Mouse (Mus musculus) kidney, adult 18-20 months (tissue): Measurements from ENCODE around the gene Galnt2.

ENCODE experiments used
- DNase-seq: peaks from one replicate; pipeline ENCODE4 v3.0.0; 2021

The Galnt2 gene

DNA sequence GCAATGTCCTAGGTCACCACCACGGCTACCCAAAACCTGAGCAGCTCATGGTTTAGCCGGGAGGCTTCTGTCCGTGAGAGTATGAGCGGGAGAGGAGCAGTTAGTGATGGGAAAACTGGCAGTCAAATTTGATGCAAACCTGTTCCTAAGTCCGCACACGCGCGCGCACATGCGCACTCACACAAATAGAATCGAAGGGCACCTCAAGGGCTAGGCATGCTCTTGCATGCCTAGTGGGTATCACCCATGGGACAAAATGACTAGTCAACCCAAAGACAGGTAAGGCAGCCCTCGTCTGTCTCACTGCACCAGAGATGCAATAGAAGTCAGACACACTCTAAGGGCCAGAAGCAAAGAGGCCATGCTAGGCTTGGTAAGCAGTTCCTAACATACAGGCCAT is 145.2 kb downstream of the Galnt2 start:
- DNase-seq, result no peak

DNA sequence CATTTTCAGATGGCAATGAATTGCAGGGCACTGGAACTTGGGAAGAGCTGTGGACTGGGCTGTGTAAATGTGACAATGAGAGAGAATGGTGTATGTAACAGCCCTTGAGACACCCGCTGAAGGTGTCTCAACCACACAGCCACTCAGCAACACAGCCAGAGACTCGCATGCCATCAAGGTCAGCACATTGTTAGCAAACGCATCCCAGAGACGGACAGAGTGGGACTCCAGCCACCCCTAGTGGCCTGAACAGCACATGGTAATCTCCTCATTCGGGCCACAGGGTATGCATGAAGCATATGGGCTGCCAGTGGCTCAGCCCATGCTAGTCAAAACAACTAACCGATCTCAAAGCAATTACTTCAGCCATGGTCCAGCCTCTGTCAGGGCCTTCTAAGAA is 148.1 kb downstream of the Galnt2 start:
- no peak for DNase-seq

DNA sequence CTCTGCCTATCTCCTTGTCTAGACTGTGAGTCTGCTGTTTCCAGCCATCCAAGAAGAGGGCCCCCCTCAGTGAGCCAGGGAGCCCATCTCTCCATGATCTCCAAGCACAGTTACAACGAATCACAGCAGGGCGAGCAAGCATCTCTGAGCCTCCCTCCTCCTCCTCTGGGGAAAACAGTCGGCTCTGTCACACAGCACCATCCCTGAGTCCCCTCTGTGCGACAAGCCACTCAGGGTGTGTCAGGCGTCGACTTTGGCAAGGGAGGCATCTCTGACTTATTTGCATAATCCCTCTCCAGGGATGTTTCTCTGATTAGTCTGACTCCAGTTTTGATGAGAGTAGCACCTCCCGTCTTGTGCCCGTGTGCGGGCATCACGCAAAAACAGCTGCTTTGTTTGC is 151.0 kb downstream of the Galnt2 start:
- DNase-seq, result no peak

DNA sequence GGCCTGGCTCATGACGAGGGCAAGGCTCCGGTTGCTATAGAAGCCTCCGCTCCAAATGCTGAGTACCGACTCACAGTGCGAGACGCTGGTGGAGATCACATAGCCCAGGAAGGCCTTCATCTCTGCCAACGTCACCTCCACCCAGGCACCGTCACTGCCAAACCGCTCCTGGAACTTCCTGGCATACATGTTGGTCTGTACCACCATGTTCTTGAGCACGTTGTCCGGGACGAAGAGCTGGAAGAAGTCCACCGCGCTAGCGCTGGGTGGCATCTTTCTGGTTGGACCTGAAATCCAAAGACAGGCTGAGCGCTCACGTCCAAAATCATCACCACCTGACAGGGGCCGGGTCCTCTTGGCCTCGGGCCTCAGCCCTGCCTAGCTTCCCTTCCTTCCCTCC is 153.1 kb downstream of the Galnt2 start:
- DNase-seq, result no peak

DNA sequence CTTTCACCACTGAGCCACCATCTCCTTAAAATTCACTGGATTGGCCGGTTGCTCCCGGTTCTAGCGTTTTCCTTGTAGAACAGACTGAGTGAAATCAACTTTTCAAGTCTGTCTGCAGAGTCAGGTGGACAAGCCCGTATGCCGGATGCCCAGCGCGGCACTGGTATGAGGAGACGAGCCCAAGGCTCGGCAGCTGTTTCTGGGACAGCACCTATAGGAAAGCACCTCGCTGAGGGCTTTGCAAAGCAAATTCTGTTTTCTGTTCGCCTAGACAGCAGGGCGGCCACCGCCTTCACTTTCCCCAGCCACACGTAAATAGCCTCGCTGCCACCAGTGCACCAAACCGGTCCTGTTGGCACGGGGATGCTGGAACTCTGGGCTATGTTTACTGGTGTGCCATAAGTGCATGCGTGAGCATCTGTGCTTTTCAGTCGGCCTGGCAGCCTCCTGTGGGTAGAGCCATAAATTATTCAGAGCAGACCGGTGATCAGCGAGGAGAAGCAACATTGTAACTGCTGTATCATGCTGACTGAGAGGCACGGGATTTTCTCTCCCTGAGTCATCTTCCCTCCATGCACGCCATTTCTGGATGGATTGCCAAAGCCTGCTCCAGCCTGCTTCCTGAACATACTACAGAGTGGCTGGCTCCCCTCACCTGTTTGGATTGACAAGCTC is 155.2 kb downstream of the Galnt2 start:
- no peak for DNase-seq

DNA sequence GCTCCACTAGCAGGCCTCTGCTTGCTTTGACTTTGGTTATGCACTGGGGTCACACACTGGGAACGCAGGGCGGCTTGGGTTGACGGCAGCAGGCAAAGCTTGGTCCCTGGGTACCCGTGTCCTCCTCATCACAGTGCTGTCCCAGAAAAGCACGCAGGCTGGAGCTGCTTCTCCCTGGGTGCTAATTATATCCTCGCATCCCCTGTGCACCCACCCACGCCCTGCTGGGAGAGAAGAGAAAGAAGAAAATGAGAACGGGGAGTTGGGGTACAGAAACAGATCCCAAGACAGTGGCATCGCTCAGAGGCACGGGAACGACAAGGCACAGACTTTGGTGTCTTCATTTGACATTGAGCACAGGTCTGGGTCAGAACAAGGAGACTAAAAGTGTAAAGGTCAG is 158.3 kb downstream of the Galnt2 start:
- DNase-seq, result no peak

DNA sequence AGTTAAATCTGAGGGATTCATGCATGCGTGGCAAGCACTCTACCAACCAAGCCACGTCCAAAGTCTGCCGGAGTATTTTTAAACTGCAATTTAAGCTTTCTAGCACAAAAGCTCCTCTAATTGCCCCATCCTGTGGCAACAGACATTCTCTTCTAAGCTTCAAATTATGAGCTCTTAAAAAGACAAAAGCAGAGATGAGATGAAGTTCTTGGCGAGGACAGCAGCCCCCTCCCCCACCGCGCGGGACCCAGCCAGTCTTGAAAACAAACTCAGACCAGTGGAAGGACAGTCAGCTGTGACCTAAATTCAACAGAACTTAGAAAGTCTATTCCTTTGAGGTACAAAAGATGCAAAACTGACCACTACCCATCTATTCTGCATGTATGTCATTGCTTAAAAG is 160.0 kb downstream of the Galnt2 start:
- no peak for DNase-seq

DNA sequence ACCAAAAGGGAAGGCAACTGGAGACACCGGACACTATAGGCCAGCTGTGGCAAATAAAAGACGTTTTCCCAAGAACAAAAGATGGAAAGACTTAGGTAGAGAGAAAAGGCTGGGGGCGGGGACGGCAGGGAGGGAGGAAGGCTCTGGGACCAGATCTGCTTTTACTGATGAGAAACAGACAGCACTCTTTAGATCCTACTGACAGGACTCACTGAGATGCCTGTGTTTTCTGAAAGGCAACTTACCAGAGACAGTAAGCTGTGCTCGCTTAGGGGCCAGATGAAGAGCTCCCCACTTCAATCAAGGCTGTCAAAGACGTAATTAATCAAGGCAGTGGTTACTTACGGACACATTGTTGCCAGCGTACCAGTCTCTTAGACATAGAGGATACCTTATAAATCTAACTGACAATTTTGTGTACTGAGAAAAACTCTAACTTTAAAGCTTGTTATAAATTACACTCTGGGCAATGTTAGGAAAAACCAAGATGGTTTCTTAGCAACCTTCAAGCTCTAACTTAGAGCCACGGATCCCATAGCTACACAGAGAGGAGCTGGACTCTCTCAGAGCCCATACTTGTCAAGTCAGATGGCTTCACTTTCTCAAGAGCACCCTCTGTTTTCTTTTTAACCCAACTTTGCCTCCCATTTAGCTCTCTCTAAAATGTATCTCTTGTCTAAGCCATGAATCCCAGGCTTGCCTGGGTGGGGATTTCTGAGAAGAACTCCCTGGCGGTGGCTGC is 161.3 kb downstream of the Galnt2 start:
- DNase-seq, result no peak

DNA sequence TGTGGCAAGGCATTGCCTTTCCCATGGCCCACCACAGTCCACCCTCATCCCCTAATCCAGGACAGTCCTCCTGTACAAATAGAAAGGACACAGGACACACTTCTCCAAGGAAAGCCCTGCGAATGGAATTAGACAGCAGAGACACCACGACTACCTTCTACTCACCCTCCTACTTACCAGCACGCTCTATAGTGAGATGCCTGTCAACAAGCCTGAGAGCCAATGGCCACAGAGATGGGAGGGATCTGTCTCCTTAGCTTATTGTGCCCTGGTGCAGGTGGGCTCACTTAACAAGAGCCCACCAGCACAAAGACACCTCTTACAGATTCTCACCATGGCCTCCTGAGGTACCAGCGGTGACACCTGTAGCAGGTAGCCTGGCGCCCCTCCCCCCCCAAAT is 161.8 kb downstream of the Galnt2 start:
- DNase-seq, result no peak

DNA sequence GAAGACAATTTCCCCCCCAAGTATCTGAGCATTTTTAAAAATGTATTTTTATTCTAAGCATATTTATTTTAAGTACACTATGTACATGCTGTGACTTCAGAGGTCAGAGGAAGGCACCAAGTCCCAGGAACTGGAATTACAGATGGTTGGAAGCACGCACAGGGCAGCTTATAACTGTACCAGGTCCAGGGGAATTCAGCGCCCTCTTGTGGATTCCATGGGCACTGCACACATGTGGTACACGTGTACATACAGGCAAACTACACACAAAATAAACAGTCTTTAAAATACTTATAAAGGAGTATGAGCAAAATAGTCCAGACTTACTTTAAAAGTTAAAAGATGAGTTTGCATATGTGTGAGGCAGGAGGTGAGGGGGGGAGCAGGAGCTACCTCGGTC is 162.7 kb downstream of the Galnt2 start:
- no peak for DNase-seq

DNA sequence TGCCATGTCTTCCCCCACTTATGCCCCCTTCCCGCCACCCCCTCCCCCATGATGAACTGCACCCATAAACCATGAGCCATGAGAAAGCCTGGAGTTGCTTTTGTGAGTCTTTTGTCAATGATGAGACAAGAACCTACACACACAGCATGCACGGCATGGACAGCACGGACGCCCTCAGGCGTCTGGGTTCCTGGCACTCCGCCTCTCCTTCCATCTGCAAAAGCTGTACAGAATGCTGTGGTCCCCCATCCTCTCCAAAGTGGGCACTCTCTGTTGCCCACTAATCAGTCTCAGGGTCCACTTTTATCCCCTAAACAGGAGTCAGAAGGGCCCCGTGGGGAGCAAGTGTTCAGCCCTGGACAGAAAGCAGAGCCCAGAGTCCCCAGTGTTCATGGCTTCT is 163.8 kb downstream of the Galnt2 start:
- no peak for DNase-seq
